Mouse (Mus musculus) lung, postnatal 25 days (tissue): ENCODE data around the gene Rheb.
"Not testable (repeated sequence)": the region's sequence is repeated elsewhere in the genome, so short reads cannot be mapped to it uniquely, and the experiment has no call there.

Experiments
- DNase-seq: peaks from one replicate; pipeline ENCODE4 v3.0.0; 2022; ENCODE audit warnings: low spot score

The Rheb gene

DNA sequence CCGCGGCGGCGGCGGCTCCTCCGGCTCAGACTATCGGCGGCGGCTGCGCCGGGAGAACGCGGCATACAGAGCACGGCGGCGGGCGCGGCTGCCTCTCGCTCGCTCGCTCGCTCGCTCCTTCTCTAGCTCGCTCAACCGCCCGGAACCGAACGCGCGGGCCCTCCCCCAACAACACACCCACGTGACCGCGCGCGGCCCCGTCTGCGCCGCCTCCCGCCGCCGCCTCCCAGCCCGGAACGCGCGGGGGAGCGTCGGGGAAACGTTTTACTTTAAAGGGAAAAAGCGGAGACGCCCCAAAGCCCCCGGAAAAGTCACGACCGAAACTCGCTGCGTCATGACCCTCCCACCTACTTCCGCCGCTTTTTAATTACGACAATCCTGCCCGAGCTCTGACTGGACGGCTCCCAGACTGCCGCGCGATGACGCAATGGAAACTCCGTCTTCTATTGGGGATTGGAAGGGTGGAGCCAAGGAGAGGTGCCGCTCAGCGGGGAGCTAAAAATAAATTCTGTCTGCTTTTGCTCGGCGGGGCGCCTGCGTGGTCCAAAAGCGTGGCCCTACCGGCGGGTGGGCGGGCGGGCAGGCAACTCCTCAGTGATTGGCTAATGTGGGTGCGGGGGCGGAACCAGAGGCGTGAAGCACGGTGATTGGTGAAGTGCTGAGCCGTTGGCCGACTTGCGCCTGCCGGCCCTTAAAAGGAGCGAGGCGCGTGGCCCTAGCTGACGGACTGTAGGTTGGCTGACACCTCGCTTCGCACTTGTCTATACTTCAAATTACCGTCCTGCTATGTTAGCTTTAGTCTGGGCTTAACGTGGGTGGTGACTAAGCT lies at the start of gene Rheb:
TSS of gene Rheb (minus strand) at position 351 of the 829 bp plus-strand sequence.
- peak; percentile 100 for DNase-seq

DNA sequence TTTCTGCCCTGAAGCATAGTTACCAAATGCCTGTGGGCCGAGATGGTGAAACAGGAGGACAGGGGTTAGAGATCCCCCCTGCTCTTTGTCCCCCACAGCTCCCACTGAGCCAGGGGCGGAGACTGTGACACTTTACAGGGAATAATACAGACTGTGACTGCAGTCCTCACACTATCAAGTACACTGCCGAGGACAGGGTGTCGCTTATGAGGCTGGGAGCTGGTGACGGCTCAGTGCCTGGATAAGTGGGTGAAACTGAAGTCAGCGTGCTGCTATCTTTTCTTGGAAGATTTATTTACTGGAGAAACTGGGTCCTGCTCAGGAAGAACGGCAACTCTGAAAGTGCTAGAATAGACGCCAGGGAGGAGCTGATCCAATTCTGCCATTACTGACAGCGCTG lies 47.4 kb upstream of the Rheb start:
- no peak for DNase-seq

- DNase-seq: no peak
Measured at GRCm38 (mm10) chr5:24888874-24889591, 46.6 kb upstream of the Rheb start.

GRCm38 (mm10) chr5:24887271-24887670 lies 44.8 kb upstream of the Rheb start:
- DNase-seq: no peak

DNA sequence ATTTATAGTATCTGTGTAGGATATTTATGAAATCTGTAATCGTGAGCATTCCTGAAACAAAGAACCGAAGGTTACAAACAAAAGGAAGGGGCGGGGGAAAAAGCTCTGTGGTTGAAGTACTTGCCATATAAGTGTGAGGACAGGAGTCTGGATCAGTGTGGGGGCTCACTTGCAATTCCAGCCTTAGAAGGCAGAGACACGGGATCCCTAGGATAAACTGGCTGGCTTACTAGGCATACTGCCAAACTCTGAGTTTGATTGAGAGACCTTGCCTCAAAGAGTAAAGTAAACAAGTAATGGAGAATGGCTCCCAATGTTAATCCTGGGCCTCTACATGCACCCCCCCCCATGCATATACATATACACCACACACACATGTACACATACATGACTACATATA lies 36.3 kb upstream of the Rheb start:
- no peak for DNase-seq

- DNase-seq: no peak
Measured at GRCm38 (mm10) chr5:24877836-24878624, 35.6 kb upstream of the Rheb start.

- no peak for DNase-seq
Measured at GRCm38 (mm10) chr5:24876653-24877052, 34.2 kb upstream of the Rheb start.

GRCm38 (mm10) chr5:24874111-24874510 lies 31.7 kb upstream of the Rheb start:
- no peak for DNase-seq

DNA sequence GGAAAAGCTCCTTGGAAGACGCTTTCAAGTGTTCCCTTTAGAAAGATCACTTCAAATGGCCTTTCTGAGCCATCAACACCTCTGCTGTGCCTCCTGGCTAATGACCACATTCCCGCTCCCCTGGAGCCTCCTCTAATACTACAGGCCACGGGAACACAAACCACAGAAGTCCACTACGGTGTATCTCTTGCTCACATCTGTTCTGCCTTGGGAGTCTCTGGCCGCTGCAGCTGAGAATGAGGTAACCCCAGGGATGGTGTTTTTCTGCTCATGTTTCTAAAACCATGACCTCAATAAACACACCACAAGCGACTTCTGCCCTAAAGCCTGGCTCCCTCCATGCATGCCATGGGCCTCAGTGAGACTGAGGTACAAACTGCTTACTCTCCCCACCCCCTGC lies 30.8 kb upstream of the Rheb start:
- no peak for DNase-seq

GRCm38 (mm10) chr5:24871276-24871675 lies 28.9 kb upstream of the Rheb start:
- peak; percentile 23 for DNase-seq

DNA sequence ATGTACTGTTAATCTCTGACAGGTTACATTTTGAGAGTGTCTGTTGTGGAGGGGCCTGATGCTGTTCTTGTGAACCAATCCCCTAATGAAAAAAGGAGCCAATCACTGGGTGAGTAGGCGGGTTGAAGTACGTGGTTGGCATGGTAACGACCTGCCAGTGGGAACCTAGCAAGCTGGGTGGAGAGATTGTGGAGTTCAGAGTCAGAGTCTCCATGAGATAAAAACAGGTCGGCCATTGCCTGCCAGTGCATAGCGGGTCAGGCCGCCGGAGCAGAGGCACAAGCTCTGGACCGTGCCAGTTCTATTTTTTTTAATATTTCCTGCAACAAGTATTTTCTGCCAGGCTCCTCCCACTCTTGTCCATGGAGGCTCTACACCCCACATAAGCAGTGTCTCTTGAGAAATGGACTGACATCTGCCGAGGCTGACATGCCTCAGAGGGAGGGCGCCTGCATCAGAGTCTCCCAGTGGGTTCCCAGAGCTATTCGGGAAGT lies 27.4 kb upstream of the Rheb start:
- peak; percentile 3 for DNase-seq

GRCm38 (mm10) chr5:24863804-24864203 lies 21.4 kb upstream of the Rheb start:
- DNase-seq: no peak

DNA sequence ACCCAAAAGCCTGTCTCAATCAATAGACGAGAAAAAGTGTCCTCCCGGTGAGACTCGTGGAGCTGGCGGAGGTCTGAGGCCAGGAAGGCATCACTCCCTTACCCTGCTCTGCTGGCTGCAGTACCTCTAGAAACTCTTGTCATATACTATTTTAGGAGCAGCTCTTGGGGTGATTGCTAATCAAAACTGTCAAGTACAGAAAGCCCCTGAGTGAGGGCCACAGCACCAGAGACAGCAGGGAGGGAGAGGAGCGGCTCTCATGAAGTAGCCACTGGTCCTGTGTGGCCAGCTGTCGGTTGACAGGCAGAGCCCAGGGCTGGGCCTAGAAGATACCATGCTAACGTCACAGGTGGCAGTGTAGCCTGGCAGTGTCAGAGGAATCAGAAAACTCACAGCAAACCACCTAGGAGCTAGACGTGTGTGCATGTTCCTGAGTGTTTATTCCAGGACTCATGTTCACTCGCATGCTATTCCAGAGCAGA lies 19.1 kb upstream of the Rheb start:
- no peak for DNase-seq

DNA sequence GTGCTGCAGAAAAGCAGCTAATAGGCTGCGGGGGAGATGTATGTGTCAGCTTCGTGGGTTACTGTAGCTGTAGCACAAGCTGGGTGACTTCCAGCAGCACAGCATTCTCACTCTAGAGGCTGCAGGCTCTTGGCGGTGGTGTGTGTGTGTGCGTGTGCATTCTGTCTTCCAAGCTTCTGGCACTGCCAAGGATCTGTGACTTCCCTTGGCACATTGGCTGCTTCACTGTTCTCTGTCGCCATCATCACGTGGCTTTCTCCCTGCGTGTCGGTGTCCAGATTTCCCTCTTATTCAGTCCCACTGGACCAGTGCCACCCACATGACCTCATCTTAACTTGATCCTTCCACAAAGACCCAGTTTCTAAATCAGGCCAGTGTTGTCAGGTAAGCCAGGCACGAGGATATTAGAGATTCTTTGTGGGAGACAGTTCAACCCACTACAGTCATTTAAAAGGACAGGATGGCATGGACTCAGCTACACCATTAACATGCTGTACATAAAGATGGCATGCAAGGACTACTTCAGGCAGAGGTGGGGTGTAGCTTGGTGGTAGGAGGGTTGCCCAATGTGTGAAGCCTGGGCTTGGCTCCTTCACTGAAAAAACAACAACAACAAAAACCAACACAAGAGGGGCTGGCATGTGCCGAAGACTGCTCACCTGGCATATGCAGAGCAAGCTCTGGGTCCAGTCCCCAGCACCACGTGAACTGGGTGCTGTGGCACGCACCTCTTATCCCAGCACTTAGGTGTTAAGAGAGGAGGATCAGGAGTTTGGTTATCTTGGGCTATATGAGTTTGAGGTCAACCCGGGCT lies 18.4 kb upstream of the Rheb start:
- DNase-seq: peak; percentile 17

GRCm38 (mm10) chr5:24859771-24860540 lies 17.5 kb upstream of the Rheb start:
- no peak for DNase-seq

GRCm38 (mm10) chr5:24854827-24855600 lies 12.6 kb upstream of the Rheb start:
- no peak for DNase-seq

DNA sequence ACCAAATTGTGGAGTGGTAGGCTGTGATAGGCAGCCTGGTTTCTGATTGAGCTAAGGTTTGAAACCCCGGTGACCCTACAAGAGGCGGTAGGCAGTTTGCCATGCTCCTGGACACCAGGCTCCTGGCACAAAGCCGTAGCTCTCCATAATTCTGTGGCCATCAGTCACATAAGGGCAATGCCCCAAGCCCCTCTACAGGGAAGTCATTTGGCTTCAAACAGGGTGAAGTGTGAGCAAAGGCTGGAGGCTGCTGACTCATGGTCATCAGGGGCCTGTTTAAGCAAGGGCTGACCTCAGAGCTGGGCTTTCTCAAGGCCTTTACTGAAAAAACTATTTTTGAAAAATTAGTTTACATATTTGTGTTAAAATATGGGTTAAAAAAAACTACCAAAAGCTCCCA lies 11.8 kb upstream of the Rheb start:
- no peak for DNase-seq

- not testable (repeated sequence) for DNase-seq
Measured at GRCm38 (mm10) chr5:24848261-24848660, 5.8 kb upstream of the Rheb start.

DNA sequence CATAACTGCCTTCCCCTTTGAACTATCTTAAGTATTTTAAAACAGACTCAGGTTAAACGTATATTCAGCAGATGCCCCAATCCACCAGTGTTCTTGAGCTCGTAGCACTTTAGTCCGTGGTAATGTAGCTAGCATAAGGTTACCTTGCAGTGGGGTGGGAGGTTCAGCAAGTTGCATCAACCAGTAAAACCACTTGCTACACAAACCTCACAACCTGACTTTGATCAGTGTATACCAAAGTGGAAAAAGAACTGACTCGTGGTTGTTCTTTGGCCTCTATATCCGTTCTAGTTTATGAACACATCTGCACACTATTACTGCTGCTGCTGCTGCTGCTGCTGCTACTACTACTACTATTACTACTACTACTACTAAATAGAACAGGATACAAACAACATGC lies 1.4 kb upstream of the Rheb start:
- DNase-seq: no peak

- DNase-seq: no peak
Measured at GRCm38 (mm10) chr5:24843103-24843475, 665 bp upstream of the Rheb start.
